Mouse (Mus musculus) adrenal gland, postnatal 4 days (tissue): ENCODE measurements around the gene Gnai2. TPM values are rescaled to one million over a fixed set of nuclear protein-coding genes. Genes with fewer than 3 reads are reported as not detected.
"Not testable (repeated sequence)": the region's sequence is repeated elsewhere in the genome, so short reads cannot be mapped to it uniquely, and the experiment has no call there.

ENCODE experiments used
- DNase-seq, 2 experiments: peaks; one replicate each; pipeline ENCODE4 v3.0.0; 2021 to 2022; ENCODE audit warnings: low spot score in 2 of 2, mixed read lengths in 2 of 2
- total RNA-seq, 2 experiments: library from RNA; stranded (reverse); gene quantifications; 2 replicates each; pipeline ENCODE4 v1.2.3; 2021

Gene Gnai2
- total RNA-seq, 2 experiments from 2014 or later = 345 to 390 TPM

DNA sequence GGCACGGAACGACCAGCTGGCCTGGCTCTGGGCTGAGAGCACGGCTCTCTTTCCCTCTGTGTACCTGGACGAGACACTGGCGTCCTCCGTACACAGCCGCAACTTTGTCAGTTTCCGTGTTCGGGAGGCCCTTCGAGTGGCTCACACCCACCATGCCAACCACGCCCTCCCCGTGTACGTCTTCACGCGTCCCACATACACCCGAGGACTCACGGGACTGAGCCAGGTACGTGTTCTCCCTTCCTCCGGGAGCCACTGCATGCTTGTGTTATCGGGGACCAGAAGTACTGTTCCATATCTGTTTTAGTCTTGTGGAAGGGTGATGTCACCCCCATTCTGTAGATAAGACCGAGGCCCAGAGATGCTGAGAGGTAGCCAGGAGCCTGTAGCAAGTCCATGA is 64.3 kb downstream of the Gnai2 start:
- no peak for DNase-seq

DNA sequence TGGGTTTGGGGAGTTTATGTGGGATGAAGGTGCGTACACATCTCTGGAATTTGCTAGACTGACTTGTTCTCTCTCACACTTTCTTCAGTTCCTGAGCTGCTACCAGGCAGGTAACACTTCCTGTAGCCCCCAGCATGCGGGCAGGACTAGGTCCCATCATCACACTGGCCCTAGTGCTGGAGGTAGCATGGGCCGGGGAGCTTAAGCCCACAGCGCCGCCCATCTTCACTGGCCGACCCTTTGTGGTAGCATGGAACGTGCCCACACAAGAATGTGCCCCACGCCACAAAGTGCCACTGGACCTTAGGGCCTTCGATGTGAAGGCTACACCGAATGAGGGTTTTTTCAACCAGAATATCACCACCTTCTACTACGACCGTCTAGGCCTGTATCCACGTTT is 65.2 kb downstream of the Gnai2 start:
- DNase-seq = no peak

DNA sequence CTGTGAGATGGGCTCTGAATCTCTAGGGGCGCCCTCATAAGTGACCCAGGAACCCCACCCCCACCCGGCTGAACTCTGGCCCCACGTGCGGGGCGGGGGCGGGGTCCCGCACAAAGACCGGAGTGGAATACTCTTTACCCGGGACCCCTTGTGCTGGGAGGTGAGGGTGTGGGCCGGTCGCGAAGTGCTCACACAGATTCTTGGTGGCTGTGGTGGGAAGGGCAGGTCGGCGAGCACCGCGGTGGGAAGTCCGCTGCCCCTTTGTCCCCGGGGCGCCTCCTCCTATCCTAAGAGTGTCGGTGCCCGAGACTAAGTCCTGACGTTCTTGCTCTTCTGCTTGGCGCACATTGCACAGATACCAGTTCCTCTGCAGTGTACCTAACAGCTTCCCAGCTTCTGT is 65.9 kb downstream of the Gnai2 start:
- DNase-seq = no peak

DNA sequence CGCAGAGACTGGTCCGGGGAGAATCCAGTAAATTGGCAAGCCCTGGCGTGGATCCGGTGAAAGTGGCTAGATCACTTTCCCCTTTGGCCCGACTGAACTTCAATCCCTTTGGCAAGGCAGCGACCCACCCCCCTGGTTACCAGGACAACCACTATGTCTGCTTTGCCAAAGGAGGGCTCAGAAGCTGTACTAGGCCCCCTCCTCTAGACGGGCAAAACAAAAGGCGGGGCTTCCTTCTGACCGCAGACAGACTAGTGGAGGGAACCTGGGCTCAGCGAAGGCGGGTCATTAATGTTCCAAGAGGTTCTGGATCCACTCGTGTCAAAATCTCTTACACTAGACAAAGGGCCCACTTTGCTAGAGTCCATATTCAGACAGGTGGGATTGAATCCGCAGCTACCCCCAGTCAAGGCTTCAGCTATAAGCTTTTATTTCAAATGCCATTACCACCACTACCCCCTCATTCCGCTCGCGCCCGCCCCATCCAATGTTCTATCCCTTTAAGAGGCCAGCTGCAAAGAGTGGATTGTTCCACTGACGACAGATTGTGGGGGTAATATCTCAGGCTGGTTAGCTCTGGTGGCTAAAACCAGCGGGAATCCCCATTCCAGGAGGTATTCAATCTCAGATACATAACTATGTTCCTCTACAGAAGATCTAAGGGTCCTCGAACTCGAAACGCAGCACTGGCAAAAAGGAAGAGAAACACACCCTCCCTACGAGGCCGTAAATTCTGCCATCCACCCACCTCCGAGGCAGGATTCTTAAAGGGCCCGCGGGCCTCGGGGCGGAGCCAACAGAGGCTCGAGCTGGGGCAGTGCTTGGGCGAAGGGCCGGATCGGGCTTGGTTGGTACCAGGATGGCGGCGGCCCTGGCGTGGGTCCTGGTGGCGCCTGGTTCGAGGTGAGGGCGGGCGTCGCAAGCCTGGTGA is 66.6 kb downstream of the Gnai2 start:
- peak in 1 of 2 experiments; percentile 75 for DNase-seq

DNA sequence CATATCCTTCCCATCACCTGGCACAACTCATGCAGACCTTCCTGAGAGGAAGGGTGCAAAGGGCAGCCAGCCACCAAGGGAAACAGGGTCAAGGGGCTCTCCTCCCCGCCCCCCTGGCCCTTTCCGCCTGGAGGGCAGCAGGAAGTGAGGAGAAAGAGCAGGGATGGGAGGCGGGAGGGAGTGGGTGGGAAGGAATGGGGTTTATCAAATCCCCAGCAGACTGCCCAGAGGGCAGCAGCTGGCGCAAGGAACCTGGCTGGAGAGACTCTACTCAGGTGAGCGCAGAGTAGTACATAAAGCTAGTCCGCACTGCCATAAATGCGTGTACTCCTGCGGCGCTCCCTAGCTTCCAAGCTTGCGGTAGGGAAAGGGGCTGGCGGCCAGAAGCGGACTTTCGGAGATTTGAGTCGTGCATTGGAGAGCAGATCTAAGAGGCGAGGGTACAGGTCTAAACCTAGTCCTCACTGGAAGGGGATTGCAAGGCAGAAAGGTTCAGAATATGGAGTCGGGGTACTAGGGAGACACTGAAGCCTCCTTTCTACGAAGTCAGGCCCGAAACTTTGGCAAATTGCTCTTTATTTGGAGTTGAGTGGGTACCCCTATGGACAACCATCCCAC is 67.4 kb downstream of the Gnai2 start, which contains the start of gene Hyal2:
Gene Hyal2, plus strand, starts transcription at position 244 of the 618 bp plus-strand sequence.
- DNase-seq = no peak

DNA sequence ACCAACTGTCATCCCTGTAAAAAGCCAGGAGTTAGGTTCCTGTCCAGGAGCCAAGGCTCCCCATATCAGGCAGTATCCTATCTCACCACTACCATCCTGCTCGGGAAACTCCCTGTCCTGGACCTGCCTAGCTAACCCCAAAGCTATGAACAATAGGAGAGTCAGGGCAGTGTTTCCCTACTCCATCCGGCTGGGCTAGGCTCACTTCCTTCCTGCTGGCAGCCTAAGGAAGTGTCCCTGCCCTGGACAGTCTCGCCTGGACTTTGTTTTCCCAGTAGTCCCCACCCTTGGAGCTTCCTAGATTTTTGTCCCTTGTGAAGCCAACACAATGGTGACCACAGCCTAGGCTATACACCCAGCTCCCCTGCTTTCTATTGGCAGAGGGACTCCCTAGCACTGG is 68.3 kb downstream of the Gnai2 start:
- DNase-seq = no peak

DNA sequence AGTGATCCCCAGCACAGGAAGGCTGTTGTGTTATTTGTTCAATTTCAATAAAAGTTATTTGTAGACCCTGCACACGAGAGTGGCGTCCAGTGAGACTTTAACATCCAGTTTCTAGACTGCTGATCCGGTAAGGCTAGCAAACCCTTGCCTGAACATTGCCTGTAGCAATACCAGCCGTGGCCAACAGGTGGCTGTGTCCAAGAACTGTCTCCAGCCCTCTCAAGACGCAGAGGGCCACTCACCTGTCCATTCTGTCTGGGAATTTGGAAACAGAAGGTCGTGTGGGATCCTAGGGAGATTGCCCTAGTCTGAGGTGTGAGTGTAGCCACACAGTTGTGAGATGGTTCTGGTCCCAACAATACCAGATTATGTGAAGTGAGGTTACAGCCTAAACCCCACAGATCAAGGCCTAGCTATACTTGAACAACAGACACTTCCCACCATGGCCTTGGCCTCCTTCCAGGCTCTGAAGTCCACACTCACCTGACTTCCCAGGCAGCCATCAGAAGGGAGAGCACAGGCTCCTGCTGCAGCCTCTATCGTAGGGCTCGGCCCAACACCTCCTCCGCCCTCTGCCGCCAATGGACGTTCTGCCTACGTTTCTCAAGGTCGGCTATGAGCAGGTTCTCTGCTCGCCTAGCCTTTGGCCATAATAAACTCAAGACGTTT is 69.0 kb downstream of the Gnai2 start:
- DNase-seq = peak in 1 of 2 experiments; percentile 67

DNA sequence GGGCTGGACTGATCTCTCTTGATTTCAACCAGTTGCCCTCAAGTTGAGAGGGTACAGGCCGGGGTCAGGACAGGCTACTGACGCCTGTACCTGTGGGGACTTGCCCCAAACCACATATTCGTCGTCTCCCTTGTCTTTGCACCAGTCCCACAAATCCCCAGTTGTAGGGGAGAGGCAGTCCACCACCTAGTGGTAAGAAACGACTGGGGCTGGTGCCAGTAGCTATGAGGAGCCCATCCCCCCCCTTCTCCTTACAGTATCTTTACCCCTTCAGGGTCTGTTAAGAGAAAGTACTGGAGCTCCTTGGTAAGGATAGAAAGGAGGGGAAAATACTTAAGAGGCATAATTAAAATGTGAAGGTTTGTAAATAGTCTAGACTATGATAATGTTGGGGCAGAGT is 69.6 kb downstream of the Gnai2 start:
- not testable (repeated sequence) for DNase-seq

Other genes with a start within 250 kb of the Gnai2 start
- gene Cacna2d2, start 235.8 kb downstream of the Gnai2 start, total RNA-seq = 10 to 100 TPM; 10.1 to 10.9 TPM
- gene Tmem115, start 101.4 kb downstream of the Gnai2 start, total RNA-seq = 10 to 100 TPM; 40.8 to 44.6 TPM
- 10 to 100 TPM; 19.2 to 21.7 TPM for gene Cyb561d2, start 93.2 kb downstream of the Gnai2 start, total RNA-seq
- 10 to 100 TPM; 18.8 to 19.6 TPM for gene Nprl2, start 93.1 kb downstream of the Gnai2 start, total RNA-seq
- gene Zmynd10, start 88.1 kb downstream of the Gnai2 start, total RNA-seq = 1 to 10 TPM in 1 of 2 experiments, under 1 TPM in 1; 0.71 to 1.6 TPM
- 10 to 100 TPM; 34.9 to 37.6 TPM for gene Rassf1, start 83.8 kb downstream of the Gnai2 start, total RNA-seq
- 10 to 100 TPM; 31.8 to 33.8 TPM for gene Tusc2, start 72.1 kb downstream of the Gnai2 start, total RNA-seq
- 10 to 100 TPM; 39.4 to 47.2 TPM for gene Hyal2, start 67.4 kb downstream of the Gnai2 start, total RNA-seq
- 1 to 10 TPM; 5.1 to 5.4 TPM for gene Hyal1, start 58.4 kb downstream of the Gnai2 start, total RNA-seq
- 10 to 100 TPM; 17.4 to 18.0 TPM for gene Naa80, start 56.5 kb downstream of the Gnai2 start, total RNA-seq
- 1 to 10 TPM; 2.7 to 2.9 TPM for gene Hyal3, start 54.5 kb downstream of the Gnai2 start, total RNA-seq
- 10 to 100 TPM; 40.9 to 41.4 TPM for gene Ifrd2, start 47.7 kb downstream of the Gnai2 start, total RNA-seq
- gene Sema3b, start 26.1 kb downstream of the Gnai2 start, total RNA-seq = 10 to 100 TPM; 16.9 to 19.4 TPM
- 10 to 100 TPM; 10.1 to 37.4 TPM for gene Slc38a3, start 34.2 kb upstream of the Gnai2 start, total RNA-seq
- 1 to 10 TPM in 1 of 2 experiments, under 1 TPM in 1; 0.73 to 1.6 TPM for gene Gnat1, start 44.3 kb upstream of the Gnai2 start, total RNA-seq
- 10 to 100 TPM; 28.9 to 32.8 TPM for gene Sema3f, start 75.1 kb upstream of the Gnai2 start, total RNA-seq
- 100 to 1,000 TPM; 152 to 155 TPM for gene Rbm5, start 135.6 kb upstream of the Gnai2 start, total RNA-seq
- gene Rbm6, start 237.9 kb upstream of the Gnai2 start, total RNA-seq = 10 to 100 TPM; 56.4 to 61.8 TPM